Mouse (Mus musculus): ENCODE measurements around the gene Trim63. TPM values are rescaled to one million over a fixed set of nuclear protein-coding genes. Genes with fewer than 3 reads are reported as not detected.

Gene Trim63
- total RNA-seq, 2 experiments from 2014 or later = 0.56 to 2.1 TPM

DNA sequence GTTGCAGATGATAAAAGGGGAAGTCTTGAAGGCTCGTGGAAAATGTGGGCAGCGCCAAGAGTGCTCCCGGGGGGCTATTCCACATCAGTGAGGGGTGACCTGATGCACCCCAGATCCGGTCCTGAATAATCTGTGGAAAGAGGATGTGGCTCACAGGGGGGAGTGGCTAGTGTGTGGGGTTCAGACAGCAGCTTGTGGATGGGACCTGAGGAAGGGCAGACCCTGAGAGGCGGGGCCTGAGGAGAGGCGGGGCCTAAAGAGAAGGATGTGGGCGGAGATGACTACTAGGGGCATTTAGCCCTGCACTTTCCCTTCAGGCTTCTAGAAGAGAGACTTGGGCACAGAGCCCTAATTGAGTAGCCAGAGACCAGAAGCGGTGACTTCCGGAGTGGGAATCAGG, 47.7 kb downstream of the Trim63 start:
- no peak for DNase-seq (ENCODE audit: low spot score in 2 of 2)

DNA sequence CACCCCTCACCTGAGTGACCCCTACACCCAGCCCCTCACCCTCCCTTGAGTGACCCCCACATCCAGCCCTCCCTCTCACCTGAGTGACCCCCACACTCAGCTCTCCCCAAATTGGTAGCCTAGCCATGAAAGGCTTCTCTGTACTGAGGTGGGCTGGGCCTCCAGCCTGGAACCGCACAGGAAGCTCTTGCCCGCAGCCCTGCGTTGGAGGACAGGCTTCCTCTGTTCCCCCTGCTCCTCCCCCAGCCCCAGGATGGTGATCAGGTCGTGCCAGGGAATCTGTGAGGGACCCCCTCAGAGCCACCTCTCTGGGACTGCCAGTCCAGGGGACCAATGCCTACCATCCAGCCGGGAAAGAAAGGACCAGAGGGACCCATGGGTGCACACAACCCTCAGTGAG, 50.4 kb downstream of the Trim63 start:
- DNase-seq (ENCODE audit: low spot score in 2 of 2) = no peak

DNA sequence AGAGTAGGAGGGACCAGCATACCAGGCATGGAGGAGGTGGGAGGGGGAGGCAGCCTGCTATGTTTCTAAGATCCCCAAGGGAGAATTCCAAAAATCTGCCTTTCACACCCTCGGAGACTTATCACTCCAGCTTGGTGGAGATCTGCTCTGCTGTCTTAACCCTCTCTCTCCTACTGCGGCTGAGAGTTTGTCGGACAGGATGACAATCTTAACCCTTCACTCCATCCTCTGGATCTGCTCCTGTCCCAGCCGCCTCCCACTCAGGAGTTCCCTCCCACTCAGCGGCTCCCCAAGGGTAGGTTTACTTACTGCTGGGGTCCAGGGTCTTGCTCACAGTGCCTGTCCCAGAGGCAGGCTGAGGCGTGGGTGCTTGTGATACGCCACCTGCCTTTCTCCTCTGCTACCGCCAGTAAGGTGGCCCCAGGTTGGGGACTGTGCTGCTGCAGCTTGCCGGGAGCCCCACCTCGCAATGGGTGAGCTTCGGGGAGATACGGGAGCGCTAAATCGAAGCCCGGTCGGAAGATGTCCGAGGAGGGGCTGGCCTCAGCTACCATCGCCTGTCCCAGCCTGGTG, 55.8 kb downstream of the Trim63 start:
- no peak for DNase-seq (ENCODE audit: low spot score in 2 of 2)

DNA sequence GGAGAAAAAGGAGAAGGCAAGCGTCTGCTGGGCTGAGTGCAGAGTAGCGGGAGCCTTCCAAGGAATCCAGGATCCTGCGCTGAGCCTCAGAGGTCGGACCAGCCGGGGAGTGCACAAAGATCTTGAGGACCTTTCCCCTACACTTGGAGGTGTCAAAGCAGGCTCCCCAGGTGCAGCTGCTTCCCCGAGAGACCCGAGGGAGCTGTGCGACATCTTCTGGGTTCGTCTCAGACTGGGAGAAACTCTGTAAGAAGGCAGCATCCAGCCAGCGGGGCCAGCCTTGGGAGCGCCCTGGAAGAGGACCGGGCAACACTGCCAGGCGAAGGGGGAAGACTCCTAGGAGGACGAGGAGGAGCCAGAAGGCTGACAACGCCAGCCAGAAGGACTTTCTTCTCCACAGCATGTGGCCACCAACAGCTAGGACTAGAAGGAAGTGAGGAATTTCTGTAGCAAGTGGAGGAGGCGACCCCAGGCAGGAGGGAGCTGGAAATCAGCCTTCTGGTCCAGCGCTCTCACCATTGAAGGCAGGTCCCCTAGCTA, 56.5 kb downstream of the Trim63 start:
- no peak for DNase-seq (ENCODE audit: low spot score in 2 of 2)

DNA sequence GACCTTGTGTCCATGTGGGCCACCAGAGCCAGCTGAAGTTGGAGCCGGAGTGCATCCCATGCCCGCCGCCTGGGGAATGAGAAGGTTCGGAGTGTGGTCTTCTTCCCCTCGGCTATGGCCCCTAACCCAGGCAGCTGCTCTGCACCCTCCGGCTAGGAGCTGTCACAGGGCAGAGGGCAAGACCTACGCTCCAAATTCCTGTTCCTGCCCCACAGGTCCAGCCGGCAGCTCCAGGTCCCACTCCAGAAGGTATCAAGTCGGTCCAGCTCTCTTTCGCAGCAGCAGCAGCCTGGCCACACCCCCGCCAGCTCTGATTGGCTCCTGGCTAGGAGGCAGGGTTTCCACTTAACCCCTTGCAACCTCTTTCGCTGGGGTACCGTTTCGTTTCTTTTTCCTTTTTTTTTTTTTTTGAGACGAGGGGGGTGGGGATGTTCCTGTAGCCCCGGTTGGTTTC, 57.4 kb downstream of the Trim63 start:
- DNase-seq (ENCODE audit: low spot score in 2 of 2) = peak; percentile 52

DNA sequence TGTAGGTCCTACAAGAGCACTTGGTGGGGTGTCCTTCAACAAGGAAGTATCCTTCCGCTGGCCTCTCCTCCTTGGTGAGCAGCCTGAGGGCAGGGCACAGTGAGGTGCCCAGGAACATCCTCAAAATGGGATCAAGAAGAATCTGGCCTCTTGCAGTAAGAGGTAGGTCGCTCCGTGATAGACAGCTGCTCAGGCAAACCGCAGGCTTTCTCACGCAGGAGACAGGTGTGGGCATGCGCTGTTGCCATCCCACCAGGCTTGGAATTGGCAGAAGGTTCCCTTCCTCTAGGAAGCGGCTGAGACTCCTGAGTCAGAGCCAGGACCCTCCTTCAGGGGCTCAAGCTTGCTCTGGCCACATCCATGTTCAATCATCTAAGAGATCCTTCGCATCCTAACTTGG, 58.4 kb downstream of the Trim63 start:
- no peak for DNase-seq (ENCODE audit: low spot score in 2 of 2)

DNA sequence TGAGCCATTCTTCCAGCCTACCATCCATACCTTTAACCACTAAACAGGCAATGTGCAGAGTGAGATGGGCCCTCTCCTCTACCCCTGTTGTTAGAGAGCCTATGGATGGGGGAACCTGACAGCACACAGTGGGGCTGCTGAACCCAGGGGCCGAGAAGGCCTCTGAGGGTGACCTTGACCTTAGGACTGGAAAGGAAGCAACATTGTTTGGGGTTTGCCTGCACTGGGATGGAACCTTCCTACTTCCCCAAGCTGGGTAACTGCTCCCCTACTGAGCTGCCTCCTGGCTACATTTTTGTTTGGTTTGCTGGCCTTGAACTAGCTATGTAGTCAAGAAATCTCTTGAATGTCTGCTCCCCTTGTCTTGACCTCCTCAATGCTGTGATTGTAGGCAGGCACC, 59.4 kb downstream of the Trim63 start:
- no peak for DNase-seq (ENCODE audit: low spot score in 2 of 2)

DNA sequence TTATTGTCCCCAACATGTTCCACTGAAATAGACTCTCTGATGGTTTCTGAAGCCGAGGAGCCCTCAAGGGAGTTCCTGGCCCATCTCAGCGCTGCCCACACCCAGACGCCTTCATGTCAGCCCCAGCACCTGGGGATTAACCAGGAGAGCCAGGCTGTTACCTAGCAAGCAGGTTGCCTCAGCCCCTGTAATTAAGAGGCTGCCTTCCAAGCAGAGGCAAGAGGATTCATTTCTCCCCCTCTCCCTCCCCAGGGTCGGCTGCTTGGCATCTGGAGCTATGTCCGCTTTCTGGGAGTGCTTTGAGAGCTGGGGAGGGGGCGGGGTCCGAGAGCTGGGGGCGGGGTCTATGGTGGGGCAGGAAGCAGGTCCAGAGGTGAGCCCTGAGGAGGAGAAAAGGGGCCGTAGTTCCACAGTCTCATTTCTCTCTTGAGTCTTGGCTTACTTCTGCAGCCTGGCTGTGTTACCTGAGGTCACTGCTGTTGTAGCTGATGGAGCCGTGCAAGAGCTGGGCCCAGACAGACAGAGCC, 63.2 kb downstream of the Trim63 start:
- DNase-seq (ENCODE audit: low spot score in 2 of 2) = no peak

Other genes starting within 250 kb of the Trim63 start
- 10 to 100 TPM; 10.1 to 14.4 TPM for gene Cd52, start 220.0 kb upstream of the Trim63 start, total RNA-seq (2021)
- gene Ubxn11, start 212.6 kb upstream of the Trim63 start, total RNA-seq (2021) = 10 to 100 TPM in 1 of 2 experiments, 1 to 10 TPM in 1; 9.4 to 13.4 TPM
- gene Sh3bgrl3, start 186.3 kb upstream of the Trim63 start, total RNA-seq (2021) = 100 to 1,000 TPM; 108 to 111 TPM
- 10 to 100 TPM; 26.1 to 26.6 TPM for gene Cep85, start 128.0 kb upstream of the Trim63 start, total RNA-seq (2021)
- not detected for gene Gm7534, start 112.1 kb upstream of the Trim63 start, total RNA-seq (2021)
- gene Catsper4, start 87.7 kb upstream of the Trim63 start, total RNA-seq (2021) = not detected
- gene Cnksr1, start 76.7 kb upstream of the Trim63 start, total RNA-seq (2021) = 1 to 10 TPM in 1 of 2 experiments, under 1 TPM in 1; 0.34 to 3.0 TPM
- gene E130218I03Rik, start 71.5 kb upstream of the Trim63 start, total RNA-seq (2021) = not detected
- 10 to 100 TPM; 11.3 to 12.5 TPM for gene Zfp593, start 69.5 kb upstream of the Trim63 start, total RNA-seq (2021)
- not detected for gene Gm30191, start 68.2 kb upstream of the Trim63 start, total RNA-seq (2021)
- 10 to 100 TPM in 1 of 2 experiments, 1 to 10 TPM in 1; 9.4 to 10.8 TPM for gene Grrp1, start 61.0 kb upstream of the Trim63 start, total RNA-seq (2021)
- 10 to 100 TPM; 23.2 to 24.5 TPM for gene Pdik1l, start 27.2 kb upstream of the Trim63 start, total RNA-seq (2021)
- gene Slc30a2, start 28.1 kb downstream of the Trim63 start, total RNA-seq (2021) = 10 to 100 TPM; 33.4 to 35.2 TPM
- 1 to 10 TPM; 1.4 to 1.5 TPM for gene Extl1, start 68.7 kb downstream of the Trim63 start, total RNA-seq (2021)
- 10 to 100 TPM; 13.9 to 14.9 TPM for gene Pafah2, start 81.2 kb downstream of the Trim63 start, total RNA-seq (2021)
- gene Stmn1, start 153.2 kb downstream of the Trim63 start, total RNA-seq (2021) = 100 to 1,000 TPM; 233 to 289 TPM
- 10 to 100 TPM; 36.8 to 40.5 TPM for gene Paqr7, start 181.6 kb downstream of the Trim63 start, total RNA-seq (2021)
- gene Aunip, start 195.9 kb downstream of the Trim63 start, total RNA-seq (2021) = 1 to 10 TPM; 4.7 to 5.4 TPM
- 100 to 1,000 TPM; 123 to 134 TPM for gene Mtfr1l, start 220.3 kb downstream of the Trim63 start, total RNA-seq (2021)
- 10 to 100 TPM; 49.4 to 52.7 TPM for gene Selenon, start 237.0 kb downstream of the Trim63 start, total RNA-seq (2021)